In genomic region chrX:162736140-162736659, GRCm38 (mm10) we compare ENCODE assay signal across 8 mouse cellular contexts. TPM values are rescaled to one million over a fixed set of nuclear protein-coding genes. Genes with fewer than 3 reads are reported as not detected.
DNase-seq lines count a peak whose midpoint lies in the region; ATAC-seq and TF ChIP-seq lines count a peak whose summit lies in the region.

No protein-coding gene starts in this region.

- no peaks in the 10 kb centered on the region for H3K27me3 ChIP-seq in embryonic facial prominence, embryonic 12.5 days
- no peaks in the 10 kb centered on the region for H3K27me3 ChIP-seq in limb, embryonic 13.5 days

- no peaks in the 10 kb centered on the region for H3K9me3 ChIP-seq in ES-E14 (ENCODE audit: control insufficient read depth, insufficient read depth, low read depth, low read length)
- H3K9me3 ChIP-seq in embryonic facial prominence, embryonic 12.5 days: no peaks in the 10 kb centered on the region
- no peaks in the 10 kb centered on the region for H3K9me3 ChIP-seq in limb, embryonic 13.5 days

- H3K4me2 ChIP-seq in embryonic facial prominence, embryonic 12.5 days (replicated peaks): peak overlapping the region; percentile 49
- peak overlapping the region; percentile 59 for H3K4me2 ChIP-seq in limb, embryonic 13.5 days (replicated peaks)

- H3K4me3 ChIP-seq in ES-E14 (ENCODE audit: insufficient read depth in 1 of 2, low read depth in 1 of 2, low read length in 2 of 2, poor library complexity in 1 of 2, severe bottlenecking in 1 of 2): peak overlapping the region in 1 of 2 experiments; percentile 77; a peak in 2 of 4 replicates
- peak overlapping the region; percentile 34 for H3K4me3 ChIP-seq in embryonic facial prominence, embryonic 12.5 days
- peak overlapping the region; percentile 42 for H3K4me3 ChIP-seq in limb, embryonic 13.5 days

- no peak for ATAC-seq in embryonic facial prominence, embryonic 12.5 days (ENCODE audit: insufficient number of reproducible peaks, insufficient read depth, low FRiP score, low TSS enrichment)
- ATAC-seq in limb, embryonic 13.5 days (ENCODE audit: low FRiP score, low read depth): peak; percentile 68

- in situ Hi-C loops in ES-E14 (cut with MboI; ENCODE audit: low sequenced_read_pairs in 2 of 2, unreplicated experiment in 2 of 2): no loop called here

- H3K9ac ChIP-seq in ES-E14 (ENCODE audit: insufficient read depth, low read depth, low read length, poor library complexity, severe bottlenecking): no peak overlapping the region
- no peak overlapping the region for H3K9ac ChIP-seq in embryonic facial prominence, embryonic 12.5 days
- 0 out of 2 replicates have a peak overlapping the region, but pooled peaks have one; percentile 35 for H3K9ac ChIP-seq in limb, embryonic 13.5 days

- H3K36me3 ChIP-seq in ES-E14 (ENCODE audit: control insufficient read depth, insufficient read depth, low read length, poor library complexity, severe bottlenecking): no peaks in the 10 kb centered on the region
- no peaks in the 10 kb centered on the region for H3K36me3 ChIP-seq in embryonic facial prominence, embryonic 12.5 days
- no peaks in the 10 kb centered on the region for H3K36me3 ChIP-seq in limb, embryonic 13.5 days

- no peak overlapping the region for H3K27ac ChIP-seq in ES-E14 (ENCODE audit: insufficient read depth, low read depth, low read length, poor library complexity, severe bottlenecking)
- peak overlapping the region; percentile 81 for H3K27ac ChIP-seq in embryonic facial prominence, embryonic 12.5 days
- H3K27ac ChIP-seq in limb, embryonic 13.5 days: peak overlapping the region; percentile 88

- 36% methylated on average over 9 of the region's 9 CpGs for WGBS in embryonic facial prominence, embryonic 12.5 days
- WGBS in limb, embryonic 13.5 days: 26% methylated on average over 9 of the region's 9 CpGs

- H3K4me1 ChIP-seq in ES-E14 (ENCODE audit: control insufficient read depth in 2 of 2, insufficient read depth in 2 of 2, low read length in 2 of 2, poor library complexity in 1 of 2): peaks cover 1 to 5% of the 10 kb centered on the region in 2 experiments; a peak in 2 of 4 replicates
- H3K4me1 ChIP-seq in embryonic facial prominence, embryonic 12.5 days: no peaks in the 10 kb centered on the region
- no peaks in the 10 kb centered on the region for H3K4me1 ChIP-seq in limb, embryonic 13.5 days

- no peak for DNase-seq in ES-E14 (ENCODE audit: low read depth, low spot score)
- peak; percentile 24 for DNase-seq in adrenal gland, postnatal 10 days
- peak; percentile 10 for DNase-seq in heart, postnatal 4 days
- peak; percentile 53 for DNase-seq in mesoderm, embryonic 11.5 days (ENCODE audit: low read depth, low spot score)
- DNase-seq in thymus, postnatal 36 days: peak; percentile 5 to 13
- no peak for DNase-seq in B cell, adult 2 months

TF ChIP-seq in ES-E14, 5 proteins besides CTCF, POLR2A, EP300 and RAD21:
- peak; percentile 78; the same call in 1 of the 2 replicates for TF ChIP-seq MAFK (IDR thresholded peaks at IDR 0.05; ENCODE audit: insufficient read depth, low read depth, low read length)
- no peak for TF ChIP-seq ZC3H11A (IDR thresholded peaks at IDR 0.05; ENCODE audit: borderline replicate concordance, low read depth, low read length)
- no peak for TF ChIP-seq ZNF384 (IDR thresholded peaks at IDR 0.05; ENCODE audit: low read depth, low read length)

RNA-seq across cellular contexts. Expression of gene Rbbp7, which starts 24.0 kb away (rescaled TPM):
- 158 and 276 TPM in 2 replicates for total RNA-seq in ES-E14 (2012; rRNA removed)
- total RNA-seq in adrenal gland, postnatal 10 days (2021): 100 to 1,000 TPM; 174 to 178 TPM
- polyA plus RNA-seq in embryonic facial prominence, embryonic 12.5 days (2016; fragmentation: Nextera tagmentation; extraction: Ambion mirVana): 402 TPM in 2 replicates
- 100 to 1,000 TPM; 246 to 256 TPM for total RNA-seq in heart, postnatal 4 days (2021)
- polyA plus RNA-seq in limb, embryonic 13.5 days (2015; fragmentation: Nextera tagmentation; extraction: Ambion mirVana): 491 and 493 TPM in 2 replicates

Comparison
In these comparisons a context has a peak if more than half of its experiments do, and no peak if none do; other contexts are left out.
1. DNase-seq: peak in adrenal gland, postnatal 10 days (single experiment), heart, postnatal 4 days (single experiment), mesoderm, embryonic 11.5 days (single experiment) and thymus, postnatal 36 days (2 of 2); none in ES-E14 (single experiment) and B cell, adult 2 months (0 of 2).